Mouse (Mus musculus): ENCODE data around the gene Gm20388.
A peak's percentile ranks its signal among the peaks of the same experiment; 100 is the strongest.

Gm20388 gene

DNA sequence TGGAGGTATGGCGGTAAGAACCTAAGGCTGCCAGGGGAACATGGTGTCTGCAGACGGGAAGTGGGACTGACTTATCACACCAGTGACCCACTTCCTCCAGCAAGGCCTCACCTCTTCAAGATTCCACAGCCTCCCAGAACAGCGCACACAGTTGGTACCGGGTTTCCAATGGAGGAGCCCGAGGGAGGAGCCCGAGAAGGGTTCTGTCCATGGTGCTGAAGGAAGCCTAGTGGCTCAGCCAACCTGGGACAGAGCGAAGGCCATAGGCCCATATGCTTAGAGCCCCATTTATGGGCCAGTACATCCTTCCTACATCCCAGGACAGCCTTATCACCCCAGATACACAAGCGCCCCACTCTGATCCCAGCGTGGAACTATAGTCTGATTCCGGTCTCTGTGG lies 1850.8 kb downstream of the Gm20388 start:
- no peak for DNase-seq (ENCODE audit: low spot score in 2 of 2)

DNA sequence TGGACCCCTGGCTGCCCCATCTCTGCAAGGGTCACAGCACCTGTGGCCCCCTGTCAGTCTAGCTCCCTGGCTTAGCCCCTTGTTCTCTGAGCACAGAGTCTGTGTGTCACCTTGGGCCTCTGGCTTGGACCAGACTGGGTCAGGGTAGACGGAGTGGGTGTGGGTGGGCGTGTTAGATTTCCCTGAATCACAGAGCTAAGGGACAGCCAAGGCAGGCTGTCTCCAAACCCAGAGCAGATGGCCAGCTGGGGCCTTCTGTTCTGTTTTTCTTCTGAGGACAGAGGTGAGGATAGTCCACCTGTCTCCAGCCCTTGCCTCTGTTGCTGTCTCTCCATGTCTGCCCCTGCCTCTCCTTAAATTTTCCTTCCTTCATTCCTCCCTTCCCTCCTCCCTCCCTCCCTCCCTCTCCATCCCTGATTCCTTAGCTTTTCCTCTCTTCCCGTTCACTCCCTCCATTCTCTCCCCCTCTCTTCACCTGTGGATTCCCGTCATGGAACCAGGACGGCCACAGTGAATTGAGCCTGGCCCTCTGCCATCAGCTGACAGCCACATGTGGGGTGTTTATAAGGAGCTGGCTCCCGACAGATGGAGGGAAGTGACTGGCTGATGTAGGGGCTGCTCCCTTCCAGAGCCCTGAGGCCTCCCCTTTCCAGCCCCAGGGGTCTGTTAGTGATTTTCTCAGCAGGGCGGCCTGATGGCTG lies 1852.5 kb downstream of the Gm20388 start:
- no peak for DNase-seq (ENCODE audit: low spot score in 2 of 2)

DNA sequence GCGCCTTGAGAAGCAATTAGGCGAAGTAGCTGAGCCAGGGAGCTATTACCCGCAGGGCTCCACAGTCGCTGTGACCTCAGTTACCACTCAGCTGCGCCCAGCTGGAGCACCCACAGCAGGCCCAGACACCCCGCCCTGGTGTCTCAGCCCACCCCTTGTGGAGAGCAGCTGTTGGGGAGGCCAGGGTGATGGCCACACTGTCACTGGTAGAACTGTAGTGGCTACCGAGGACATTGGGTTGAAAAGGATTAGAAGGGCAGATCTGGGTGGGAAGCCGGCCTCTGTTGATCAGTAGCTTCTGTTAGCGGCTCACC lies 1853.0 kb downstream of the Gm20388 start:
- DNase-seq (ENCODE audit: low spot score in 2 of 2), result no peak

DNA sequence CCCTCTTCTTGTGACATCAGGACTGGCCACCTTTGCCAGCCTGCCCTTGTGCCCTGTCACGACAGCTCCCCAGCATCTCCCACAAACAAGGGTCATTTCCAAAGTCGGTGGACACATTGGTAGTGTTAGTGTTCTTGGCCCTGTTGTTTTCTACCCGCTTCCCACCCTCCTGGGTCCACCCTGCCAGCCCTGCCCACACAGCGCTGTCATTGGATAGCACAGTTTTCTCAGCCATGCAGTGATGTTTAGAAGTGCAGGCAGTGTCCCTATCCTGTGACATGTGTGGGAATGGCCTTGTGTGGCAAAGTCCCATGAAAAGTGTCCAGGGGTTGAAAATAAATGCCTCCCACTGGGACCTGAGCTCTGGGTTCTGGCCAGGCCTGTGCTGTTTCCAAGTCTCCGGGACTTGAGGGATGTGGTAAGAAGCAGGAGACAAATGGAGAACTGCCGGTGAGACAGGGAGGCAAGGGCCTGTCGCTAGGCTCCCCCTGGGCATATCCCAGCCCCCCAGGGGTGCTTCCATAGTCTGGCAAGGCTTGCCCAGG lies 1855.0 kb downstream of the Gm20388 start:
- DNase-seq (ENCODE audit: low spot score in 2 of 2), result no peak

DNA sequence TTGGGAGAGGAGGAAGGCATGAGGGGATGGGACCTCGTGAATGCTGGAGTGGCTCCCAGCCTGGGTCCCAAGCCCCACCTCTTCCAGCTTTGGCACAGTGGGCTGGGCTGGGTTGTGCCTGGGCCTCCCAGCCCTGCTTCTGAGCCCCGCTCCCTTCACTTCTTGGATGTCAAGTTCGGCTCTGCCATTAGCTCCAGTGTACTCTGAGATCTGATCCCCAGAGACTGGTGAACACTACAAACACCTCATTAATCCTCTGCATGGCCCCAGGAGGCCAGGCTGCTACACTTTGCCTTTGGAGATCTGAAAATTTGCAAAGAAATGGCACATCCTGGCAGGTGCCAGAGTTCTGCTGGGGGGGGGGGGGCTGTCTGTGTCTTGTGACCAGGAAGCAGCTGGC lies 1858.5 kb downstream of the Gm20388 start:
- DNase-seq (ENCODE audit: low spot score in 2 of 2), result no peak

DNA sequence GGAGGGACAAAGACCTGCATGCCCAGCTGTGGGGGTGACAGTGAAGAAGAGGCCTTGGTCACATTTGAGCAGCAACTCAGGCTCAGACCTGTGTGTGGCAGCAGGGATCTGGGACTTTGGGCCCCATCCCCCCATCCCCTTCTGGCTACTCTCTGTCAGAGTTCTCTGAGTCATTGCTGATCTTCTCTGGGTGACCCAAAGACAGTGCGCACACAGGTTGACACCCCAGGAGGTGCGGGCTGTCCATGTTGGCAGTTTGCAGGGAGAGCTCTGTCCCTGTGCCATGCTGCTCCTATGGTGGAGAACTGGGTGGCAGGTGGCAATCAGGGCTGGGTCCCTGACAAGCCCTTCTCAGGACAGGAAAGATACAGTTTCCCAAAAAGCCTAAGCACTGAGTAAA lies 1859.0 kb downstream of the Gm20388 start:
- DNase-seq (ENCODE audit: low spot score in 2 of 2), result no peak

DNA sequence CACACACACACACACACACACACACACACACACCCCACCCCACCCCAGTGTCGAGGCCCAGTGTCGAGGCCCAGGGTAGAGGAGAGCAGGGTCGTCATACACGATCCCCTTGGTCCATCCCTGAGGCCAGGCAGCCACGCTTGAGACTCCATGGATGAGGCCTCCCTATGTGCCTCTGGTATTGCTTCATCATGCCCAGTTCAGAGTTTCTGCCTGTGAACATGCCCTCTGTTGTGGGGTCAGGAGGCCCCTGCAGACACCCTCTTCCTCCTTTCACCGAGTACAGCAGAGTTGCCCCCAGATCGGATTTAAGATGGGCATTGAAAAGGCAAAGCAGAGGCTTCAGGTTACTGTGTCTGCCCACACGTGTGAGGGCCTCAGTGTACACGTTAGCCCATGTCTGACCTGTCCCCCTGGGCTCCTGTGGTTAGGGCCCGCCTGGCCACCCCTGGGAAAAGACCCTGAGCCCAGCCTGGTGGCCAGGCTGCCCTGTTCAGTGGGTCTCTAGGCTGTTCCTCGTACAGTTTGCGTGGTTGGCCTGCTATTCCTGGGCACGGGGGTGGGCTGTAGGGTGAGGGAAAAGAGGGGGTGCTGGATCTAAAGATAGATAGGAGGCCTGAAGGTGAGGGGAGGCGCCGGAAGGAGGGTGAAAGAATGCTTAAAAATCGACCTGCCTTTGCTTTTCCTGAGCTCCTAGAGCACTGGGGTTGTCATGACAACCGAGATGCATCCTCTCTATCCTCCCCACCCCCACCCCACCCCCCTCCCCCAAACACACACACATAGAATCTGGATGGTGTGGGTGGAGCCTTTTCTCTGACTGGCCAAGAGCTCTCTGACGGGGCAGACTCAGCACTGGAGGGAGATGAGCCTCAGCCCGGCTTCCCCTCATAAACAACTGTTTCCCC lies 1860.5 kb downstream of the Gm20388 start:
- DNase-seq (ENCODE audit: low spot score in 2 of 2), result no peak

DNA sequence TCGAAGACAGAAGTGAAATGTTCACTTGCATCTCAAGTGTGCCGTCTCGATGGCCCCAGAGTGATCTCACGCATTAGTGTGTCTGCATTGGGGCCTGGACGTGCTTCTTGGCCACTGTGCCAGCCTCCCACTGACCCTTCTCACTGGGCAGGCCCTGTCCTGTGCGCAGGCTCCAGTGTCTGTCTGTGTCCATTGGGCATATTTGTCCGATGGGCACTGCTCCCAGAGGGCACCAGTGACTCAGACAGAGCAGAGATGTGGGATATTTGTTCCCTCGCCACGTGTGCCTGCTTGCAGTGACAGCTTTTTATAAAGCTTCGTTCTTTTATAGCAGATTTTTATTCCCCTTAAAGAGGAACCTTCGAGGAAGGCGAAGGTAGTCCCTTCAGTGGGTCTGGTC lies 1863.2 kb downstream of the Gm20388 start:
- no peak for DNase-seq (ENCODE audit: low spot score in 2 of 2)

DNA sequence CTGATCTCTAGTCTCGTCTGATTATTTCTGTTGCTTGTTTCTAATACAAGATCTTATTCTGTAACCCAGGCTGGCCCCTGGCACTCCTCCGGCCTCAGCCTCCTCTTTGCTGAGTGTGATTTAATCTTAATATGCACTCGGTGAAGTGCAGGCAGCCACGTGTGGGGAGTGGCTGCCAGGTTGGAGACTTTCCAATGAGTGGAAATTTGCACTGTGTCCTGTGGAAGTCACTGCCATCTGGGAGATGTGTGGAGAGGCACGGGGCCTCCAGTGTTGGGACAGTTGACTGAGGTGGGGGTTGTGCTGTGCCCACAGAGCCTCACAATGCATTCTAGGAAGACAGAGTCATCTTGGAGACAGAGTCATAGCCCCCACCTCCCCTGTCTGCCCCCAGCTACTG lies 1871.9 kb downstream of the Gm20388 start:
- no peak for DNase-seq (ENCODE audit: low spot score in 2 of 2)

DNA sequence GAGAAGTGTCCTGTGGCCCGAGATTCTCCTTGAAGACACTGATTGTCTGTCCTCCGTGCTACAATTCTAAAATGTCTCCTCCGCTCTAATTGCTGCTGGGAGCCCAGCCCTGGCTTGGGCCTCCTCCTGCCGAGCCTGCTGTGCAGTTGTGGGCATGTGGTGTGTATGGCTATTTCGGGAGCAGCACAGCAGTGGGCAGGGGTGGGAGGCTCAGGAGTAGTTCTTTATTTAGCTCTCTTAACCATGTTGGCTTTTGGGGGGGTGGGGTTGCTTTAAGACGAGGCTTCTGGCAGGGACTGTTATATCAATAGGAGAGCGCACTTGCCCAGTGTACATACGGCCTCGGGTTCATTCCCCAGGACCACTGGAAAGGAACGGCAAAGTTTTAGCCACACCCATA lies 1875.9 kb downstream of the Gm20388 start:
- no peak for DNase-seq (ENCODE audit: low spot score in 2 of 2)

DNA sequence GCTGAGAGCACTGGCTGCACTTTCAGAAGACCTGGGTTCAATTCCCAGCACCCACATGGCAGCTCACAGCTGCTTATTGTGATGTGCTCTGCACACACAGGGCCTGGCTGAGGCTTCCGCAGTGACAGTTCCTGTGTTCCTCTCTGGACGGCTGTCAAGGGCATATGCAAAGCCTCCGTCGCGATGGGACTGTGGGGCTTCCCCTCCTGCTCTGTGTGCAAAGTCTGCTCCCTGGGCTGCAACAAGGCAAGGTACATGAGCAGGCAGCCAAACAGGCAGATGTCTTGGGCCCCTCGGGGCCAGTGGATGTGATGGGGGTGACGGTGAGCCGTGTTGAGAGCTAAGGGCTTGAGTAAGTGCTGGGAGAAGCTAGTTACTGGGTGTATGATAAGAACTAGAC lies 1878.1 kb downstream of the Gm20388 start:
- peak in 1 of 2 experiments; percentile 21 for DNase-seq (ENCODE audit: low spot score in 2 of 2)

DNA sequence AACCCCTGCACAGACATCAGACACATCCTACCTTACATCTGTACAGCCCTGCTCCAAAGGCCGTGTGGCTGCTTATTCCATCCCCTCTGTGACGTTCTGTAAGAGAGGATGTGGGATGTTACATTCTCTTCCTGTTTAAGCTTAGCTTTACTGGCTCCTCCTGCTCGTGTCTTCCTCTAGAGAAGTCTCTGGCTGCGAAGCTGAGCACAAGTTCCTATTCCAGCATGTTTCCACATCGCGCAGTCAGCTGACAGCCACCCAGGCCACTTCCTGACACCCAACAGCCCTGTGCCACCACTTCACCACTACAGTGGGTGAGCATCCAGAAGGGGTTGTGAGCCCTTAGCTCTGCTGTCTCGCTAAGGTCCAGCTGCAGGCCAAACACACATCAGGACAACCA lies 1881.5 kb downstream of the Gm20388 start:
- DNase-seq (ENCODE audit: low spot score in 2 of 2), result peak in 1 of 2 experiments; percentile 32

DNA sequence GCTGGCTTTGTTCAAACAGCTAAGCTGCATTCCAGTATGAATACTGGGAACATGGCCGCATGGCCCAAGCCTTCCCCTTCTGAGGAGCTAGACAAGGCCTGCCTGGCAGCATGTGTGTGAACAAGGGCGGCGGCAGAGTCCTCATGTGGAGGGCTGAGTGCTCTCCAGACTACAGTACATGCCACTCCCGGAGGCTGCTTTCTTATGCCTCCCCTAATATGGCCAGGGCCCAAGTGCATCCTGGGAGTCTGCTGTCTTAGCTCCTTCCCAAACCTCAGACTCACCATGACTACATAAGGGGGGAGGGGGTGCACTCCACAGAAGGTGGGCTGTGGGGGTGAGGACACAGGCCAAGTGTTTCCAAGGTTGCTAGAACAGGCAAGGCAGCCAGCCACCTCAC lies 1882.0 kb downstream of the Gm20388 start:
- DNase-seq (ENCODE audit: low spot score in 2 of 2), result no peak

DNA sequence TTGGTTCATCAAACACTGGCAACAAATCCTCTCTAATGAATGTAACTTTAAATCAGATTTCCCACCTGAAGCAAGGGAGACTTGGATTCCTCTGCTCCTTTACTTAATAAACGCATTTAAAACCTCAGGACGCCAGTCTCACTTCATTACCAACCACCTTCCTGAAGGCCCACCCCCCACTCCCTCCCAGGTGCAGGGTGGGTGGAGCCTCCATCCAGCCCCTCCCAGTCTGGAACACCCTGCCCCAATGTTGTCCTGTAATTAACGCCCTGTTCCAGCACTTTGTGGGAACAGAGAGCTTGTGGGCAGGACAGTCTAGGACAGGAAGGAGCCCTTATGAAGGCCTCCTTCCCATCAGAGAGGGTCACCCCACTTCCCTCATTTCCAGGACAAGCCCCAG lies 1883.5 kb downstream of the Gm20388 start:
- no peak for DNase-seq (ENCODE audit: low spot score in 2 of 2)

DNA sequence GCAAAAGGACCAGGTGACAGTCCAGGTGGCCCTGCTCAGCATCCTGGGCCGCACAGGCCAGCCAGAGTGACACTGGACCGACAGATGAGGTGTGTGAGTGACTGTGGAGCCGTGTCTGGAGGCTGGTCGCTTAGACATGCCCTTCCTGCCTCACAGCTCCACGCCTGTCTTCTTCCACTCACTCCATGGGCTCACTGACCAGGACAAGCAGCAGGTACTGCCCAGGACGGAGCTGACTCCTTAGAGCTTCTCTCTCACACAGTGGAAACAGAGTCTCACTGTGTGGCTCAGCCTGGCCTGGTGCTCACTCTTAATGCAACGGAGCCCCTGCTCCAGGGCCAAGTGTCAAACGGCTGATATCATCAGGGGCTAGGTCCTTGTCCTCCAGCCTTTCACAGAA lies 1884.8 kb downstream of the Gm20388 start:
- DNase-seq (ENCODE audit: low spot score in 2 of 2), result no peak

DNA sequence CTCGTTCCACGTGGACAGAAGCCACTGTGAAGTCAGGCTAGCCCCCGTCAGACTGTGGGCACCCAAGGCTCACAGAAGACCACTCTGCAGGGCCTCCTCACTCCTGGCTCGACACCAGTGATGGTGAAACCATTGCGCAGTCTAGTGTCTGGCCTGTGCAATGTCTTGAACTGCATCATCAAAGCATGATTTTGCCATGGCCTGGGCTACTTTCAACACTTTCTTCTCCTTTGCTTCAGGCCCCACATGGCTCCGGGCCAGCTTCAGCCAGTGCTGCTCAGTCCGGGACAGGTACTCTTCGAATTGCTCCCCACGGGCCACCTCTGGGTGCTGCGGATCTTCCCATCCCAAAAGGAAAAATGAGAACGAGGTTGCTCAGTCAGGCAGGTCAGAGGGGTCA lies 1885.8 kb downstream of the Gm20388 start:
- peak; percentile 34 to 71 for DNase-seq (ENCODE audit: low spot score in 2 of 2)

DNA sequence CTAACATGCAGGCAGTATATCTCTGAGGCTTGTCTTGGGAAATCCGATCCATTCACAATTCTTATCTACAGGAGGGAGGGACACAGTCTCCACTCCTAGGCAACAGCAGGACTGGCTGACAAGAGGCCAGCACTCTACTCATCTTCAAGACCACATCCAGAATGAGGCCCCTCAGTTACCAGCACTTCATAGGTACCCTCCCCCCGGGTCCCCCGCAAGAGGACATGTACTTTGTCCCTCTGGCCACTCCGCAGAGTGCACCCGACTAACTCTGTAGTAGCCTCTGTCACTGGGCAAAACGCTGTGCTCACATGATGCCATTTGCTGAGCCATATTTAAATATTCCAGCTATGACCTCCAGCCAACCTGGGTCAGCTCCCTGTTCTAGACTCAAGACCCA lies 1887.8 kb downstream of the Gm20388 start:
- DNase-seq (ENCODE audit: low spot score in 2 of 2), result no peak

DNA sequence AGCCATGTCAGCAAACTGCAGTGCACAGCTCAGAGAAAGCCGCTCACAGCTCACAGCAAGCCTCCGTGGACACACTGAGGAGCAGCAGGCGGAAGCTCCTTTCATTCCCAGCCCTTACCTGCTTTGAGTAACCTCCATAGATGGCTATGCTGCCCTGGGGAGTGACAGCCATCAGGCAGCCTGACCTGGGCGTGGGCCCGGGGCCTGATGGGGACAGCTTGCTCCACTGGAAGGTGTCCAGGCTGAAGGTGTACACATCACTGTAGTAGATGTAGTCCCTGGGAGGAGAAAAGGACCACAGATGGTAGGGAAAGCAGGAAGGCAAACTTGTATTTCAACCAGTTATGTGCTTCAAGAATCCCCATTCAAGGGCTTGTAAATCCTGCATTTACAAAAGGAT lies 1894.2 kb downstream of the Gm20388 start:
- no peak for DNase-seq (ENCODE audit: low spot score in 2 of 2)

DNA sequence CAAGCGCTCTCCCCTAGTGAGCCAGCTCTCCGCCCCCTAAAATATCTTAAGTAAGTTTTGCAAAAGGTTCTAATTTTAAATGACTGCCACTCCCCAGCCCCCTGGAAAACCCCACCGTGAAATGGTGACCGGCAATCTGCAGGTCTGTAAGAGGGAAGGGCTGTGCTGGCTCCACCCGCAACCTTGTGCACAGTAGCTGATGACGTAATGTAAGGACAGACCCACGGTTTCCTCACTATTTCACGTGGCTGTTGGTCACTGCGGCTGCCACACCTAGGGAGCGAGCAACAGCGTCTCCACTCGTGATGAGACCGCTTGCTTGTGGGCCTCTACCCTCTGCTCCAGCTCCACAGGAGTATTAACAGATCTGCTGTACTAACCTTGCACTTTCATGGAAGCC lies 1895.5 kb downstream of the Gm20388 start:
- no peak for DNase-seq (ENCODE audit: low spot score in 2 of 2)

DNA sequence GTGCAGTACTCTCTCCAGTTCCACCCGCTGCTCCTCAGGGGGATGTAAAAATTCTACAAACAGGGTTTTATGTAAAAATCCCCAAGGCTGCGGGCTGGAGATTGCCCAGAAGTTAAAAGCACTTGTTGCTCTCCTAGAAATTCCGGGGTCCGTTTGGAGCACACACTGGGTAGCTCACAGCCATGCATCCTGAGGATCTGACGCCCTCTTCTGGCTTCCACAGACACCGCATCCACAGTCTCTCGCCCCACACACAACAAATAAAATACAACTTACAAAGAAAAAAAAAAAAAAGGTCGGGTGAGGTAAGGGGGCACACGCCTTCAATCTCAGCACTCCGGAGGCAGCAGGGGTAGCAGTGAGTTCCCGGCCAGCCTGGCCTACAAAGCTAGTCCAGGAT lies 1897.4 kb downstream of the Gm20388 start:
- DNase-seq (ENCODE audit: low spot score in 2 of 2), result no peak

DNA sequence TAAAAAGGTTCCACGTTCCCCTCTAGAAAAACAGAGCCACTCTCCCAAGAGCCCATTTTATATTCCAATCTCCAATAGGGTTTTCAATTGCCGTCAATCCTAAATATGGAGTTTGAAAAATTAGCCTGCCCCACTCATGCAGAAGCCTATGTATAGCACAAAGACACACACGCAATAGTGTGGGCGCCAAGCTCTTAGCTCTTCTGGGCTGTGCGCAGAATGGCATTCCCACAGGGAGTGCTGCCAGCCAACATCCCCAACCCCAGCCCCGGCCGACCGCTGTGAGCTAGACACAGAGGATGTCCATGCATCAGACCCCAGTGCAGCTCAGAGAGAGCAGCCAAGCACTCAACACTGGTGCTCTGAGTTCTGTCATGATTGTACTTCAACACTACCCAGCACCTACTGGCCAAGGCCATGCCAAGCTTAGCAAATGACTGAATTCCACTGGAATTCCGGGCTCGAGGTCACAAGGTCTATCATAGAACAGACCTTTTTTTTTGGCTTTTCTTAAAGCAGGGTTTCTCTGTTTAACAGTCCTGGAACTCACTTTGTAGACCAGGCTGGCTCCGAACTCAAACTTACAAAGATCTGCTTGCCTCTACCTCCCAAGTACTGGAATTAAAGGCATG lies 1899.0 kb downstream of the Gm20388 start:
- DNase-seq (ENCODE audit: low spot score in 2 of 2), result no peak

DNA sequence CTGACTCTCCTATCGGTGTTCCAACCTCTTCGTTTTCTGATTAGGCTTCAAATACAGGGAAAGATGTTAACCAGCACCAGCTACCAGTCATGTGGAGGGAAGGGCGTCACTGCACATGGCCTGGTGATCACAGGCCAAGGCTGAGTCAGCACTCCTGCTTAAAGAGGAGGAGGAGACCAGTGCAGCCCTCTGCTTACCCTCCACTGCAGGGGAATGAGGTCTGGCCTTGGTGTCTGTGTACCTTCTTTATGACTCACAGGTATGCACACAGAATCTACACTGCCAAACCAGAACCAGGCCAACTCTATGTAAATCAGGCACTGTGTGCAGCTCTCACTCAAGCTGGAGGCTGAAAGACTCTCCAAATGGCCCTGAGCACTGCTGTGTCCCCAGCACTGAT lies 1900.9 kb downstream of the Gm20388 start:
- no peak for DNase-seq (ENCODE audit: low spot score in 2 of 2)
